Mouse (Mus musculus): ENCODE measurements around the gene Ptpn13.

Ptpn13 gene

DNA sequence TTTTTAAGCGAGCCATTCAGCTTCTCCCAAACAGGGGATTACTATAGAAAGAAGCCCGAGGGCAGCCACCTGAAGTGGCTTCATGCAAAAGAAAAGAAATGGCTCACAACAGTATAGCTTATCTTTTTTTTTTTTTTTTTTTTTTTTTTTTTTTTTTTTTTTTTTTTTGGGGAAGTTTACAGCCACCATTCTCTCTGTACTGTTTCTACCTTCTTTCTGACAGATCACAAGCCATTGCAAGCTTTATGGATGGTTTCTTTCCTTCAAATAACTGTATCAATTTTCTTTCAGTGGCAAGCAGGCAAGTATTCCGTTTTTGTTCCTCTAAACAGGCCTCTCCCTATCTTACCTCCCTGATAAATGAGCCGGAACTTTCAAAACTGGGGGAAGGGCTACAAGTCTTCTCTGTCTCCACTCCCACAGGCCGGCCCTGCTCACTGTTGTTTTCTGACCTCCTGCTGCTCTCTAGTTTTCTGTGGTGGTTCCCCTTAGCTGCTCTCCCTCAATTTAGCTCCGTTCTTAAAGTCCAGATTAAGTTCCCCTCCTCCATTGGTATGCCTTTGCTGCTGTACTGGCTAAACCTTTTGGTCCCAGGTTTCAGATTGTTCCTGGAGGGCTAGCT is 1.6 kb upstream of the Ptpn13 start:
- peak; percentile 84 for DNase-seq (ENCODE audit: low spot score)

- DNase-seq (ENCODE audit: low spot score) = no peak
Measured at GRCm38 (mm10) chr5:103423927-103424315, 1.1 kb upstream of the Ptpn13 start.

GRCm38 (mm10) chr5:103425363-103426031 is 505 bp downstream of the Ptpn13 start:
- DNase-seq (ENCODE audit: low spot score) = peak; percentile 65

- DNase-seq (ENCODE audit: low spot score) = peak; percentile 21
Measured at GRCm38 (mm10) chr5:103426250-103426649, 1.3 kb downstream of the Ptpn13 start.

- DNase-seq (ENCODE audit: low spot score) = no peak
Measured at GRCm38 (mm10) chr5:103430986-103431385, 6.0 kb downstream of the Ptpn13 start.

DNA sequence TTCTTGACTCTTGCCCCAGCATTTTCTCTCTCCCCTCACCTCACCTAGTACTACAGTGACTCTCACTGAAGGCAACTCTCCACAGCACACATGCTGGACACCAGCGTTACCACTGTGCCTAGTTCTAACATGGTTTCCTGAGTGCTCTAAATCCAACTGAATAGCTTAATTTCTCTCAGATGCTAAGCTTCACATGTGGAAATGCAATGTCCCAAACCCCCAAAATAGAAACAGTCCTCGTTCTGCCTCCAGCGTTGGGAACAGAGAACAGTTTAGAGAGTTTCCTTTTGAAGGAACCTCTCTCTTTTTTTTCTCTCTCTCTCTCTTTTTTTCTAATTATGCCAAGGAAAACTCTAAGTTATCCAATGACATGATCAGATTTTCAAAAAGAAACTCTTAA is 6.5 kb downstream of the Ptpn13 start:
- DNase-seq (ENCODE audit: low spot score) = no peak

DNA sequence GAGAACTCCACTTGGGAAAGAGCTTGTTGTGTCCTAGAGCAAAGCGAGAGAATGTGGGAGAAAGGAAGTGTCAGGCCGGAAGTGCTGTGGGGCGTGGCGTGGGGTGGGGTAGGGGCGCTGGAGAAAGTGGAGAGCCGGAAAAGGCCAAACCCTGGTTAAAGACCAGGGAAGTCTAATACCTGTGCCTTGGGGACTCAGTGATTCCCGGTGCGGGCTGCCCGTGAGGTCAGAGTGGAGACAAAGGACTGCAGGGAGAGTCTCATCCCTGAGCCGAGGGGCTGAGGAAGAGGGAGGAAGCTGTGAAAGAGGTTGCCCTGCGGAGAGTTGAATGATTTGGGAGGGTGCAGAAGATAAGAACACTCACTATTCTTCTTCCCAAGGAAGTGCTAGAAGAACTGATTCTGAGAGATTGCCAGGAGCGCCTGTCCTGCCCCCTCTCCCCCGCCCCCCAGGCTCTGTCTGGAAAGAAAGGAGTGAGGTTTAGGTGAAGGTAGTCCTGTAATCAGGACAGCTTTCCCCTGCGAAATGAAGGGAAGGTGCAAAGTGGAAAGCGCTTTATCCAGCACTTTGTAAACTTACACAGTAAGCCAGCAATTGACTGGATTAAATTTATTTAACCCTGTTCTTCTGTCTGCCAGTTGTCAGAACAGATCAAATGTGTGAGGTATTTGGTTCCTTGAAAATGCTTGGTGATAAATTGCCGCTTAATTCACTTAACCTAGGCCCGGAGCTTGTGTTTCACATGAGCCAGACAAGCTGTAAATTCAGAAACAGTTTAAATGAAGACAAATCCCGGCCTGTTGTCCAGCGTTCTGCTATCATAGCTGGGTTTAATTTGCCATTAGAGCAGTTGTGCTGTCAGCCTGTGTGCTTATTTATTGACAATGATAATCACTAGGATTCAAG is 11.3 kb downstream of the Ptpn13 start:
- peak; percentile 56 for DNase-seq (ENCODE audit: low spot score)

DNA sequence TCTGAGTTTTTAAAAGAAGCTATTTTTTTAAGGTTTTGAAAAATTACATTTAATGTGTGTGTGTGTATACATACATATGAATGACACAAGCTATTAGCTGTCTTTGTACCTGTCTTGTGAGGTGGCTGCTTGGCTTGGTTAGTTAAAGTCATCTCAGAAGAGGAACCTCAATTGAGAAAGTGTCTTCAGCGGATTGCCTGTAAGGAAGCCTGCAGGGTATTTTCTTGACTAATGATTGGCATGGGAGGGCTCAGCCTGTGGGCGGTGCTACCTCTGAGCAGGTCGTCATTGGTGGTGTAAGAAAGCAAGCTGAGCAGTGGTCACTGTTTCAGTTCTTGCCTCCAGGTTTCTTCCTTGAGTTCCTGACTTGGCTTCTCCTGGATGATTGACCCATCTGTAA is 12.7 kb downstream of the Ptpn13 start:
- no peak for DNase-seq (ENCODE audit: low spot score)

- no peak for DNase-seq (ENCODE audit: low spot score)
Measured at GRCm38 (mm10) chr5:103439171-103439570, 14.2 kb downstream of the Ptpn13 start.

- DNase-seq (ENCODE audit: low spot score) = no peak
Measured at GRCm38 (mm10) chr5:103440418-103441276, 15.7 kb downstream of the Ptpn13 start.

DNA sequence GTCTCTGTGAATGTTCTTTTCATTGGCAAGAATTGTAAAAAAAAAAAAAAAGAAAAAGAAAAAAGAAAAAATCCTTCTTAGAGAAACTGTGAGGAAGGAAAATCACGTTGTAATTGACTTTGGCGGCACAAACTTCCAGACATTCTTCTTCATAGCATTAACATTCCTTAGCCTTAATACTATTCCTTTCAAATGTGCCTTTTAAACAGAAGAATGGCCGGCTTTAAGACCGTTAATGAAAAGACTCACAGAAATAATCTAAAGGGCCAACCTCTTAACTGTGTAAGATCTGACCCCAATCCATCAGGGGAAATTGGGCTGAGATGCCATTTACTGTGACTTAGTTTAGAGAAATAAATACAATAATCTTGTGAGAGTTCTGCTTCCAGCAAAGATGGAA is 16.7 kb downstream of the Ptpn13 start:
- DNase-seq (ENCODE audit: low spot score) = peak; percentile 42

- DNase-seq (ENCODE audit: low spot score) = peak; percentile 23
Measured at GRCm38 (mm10) chr5:103442269-103442688, 17.3 kb downstream of the Ptpn13 start.

- no peak for DNase-seq (ENCODE audit: low spot score)
Measured at GRCm38 (mm10) chr5:103442921-103443320, 17.9 kb downstream of the Ptpn13 start.

GRCm38 (mm10) chr5:103445383-103445782 is 20.4 kb downstream of the Ptpn13 start:
- no peak for DNase-seq (ENCODE audit: low spot score)

- DNase-seq (ENCODE audit: low spot score) = peak; percentile 22
Measured at GRCm38 (mm10) chr5:103447806-103448416, 22.9 kb downstream of the Ptpn13 start.

GRCm38 (mm10) chr5:103448470-103448869 is 23.5 kb downstream of the Ptpn13 start:
- DNase-seq (ENCODE audit: low spot score) = peak; percentile 36

- DNase-seq (ENCODE audit: low spot score) = no peak
Measured at GRCm38 (mm10) chr5:103450663-103451062, 25.7 kb downstream of the Ptpn13 start.

GRCm38 (mm10) chr5:103453361-103454140 is 28.6 kb downstream of the Ptpn13 start:
- no peak for DNase-seq (ENCODE audit: low spot score)

GRCm38 (mm10) chr5:103456794-103457193 is 31.8 kb downstream of the Ptpn13 start:
- DNase-seq (ENCODE audit: low spot score) = no peak

DNA sequence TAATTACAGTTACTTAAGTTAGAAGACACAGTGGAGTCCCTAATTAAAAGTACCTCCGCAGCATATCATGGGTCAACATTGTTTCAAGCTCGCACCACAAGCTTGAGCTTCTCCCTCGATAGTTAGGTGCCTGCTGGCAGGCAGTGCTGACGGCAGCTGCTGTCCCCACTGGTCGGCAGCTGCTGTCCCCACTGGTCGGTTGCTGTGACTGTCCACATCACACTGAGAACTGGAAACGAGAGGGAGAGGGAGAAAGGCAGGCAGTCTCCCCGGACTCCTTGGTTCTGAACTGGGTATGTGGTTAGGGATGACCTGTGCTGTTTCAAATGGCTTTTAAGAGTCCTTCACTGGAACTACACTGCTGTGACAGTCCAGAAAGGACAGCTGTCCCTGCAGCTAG is 33.4 kb downstream of the Ptpn13 start:
- DNase-seq (ENCODE audit: low spot score) = no peak

Measured in embryo, embryonic 10.5 days (tissue).